Mouse (Mus musculus): ENCODE data around the gene 1700092M07Rik.
"Not testable (repeated sequence)": the region's sequence is repeated elsewhere in the genome, so short reads cannot be mapped to it uniquely, and the experiment has no call there.

1700092M07Rik gene

GRCm38 (mm10) chr19:8716767-8717475 lies 23.6 kb upstream of the 1700092M07Rik start:
- no peak for DNase-seq (ENCODE audit: low read depth)

- DNase-seq (ENCODE audit: low read depth), result peak; percentile 90
Measured at GRCm38 (mm10) chr19:8718357-8718756, 22.2 kb upstream of the 1700092M07Rik start.

GRCm38 (mm10) chr19:8719037-8719436 lies 21.5 kb upstream of the 1700092M07Rik start:
- peak; percentile 61 for DNase-seq (ENCODE audit: low read depth)

- DNase-seq (ENCODE audit: low read depth), result no peak
Measured at GRCm38 (mm10) chr19:8721378-8721777, 19.1 kb upstream of the 1700092M07Rik start.

GRCm38 (mm10) chr19:8722021-8722420 lies 18.5 kb upstream of the 1700092M07Rik start:
- no peak for DNase-seq (ENCODE audit: low read depth)

- no peak for DNase-seq (ENCODE audit: low read depth)
Measured at GRCm38 (mm10) chr19:8722559-8722906, 18.0 kb upstream of the 1700092M07Rik start.

- DNase-seq (ENCODE audit: low read depth), result peak; percentile 99
Measured at GRCm38 (mm10) chr19:8722907-8723573, 17.5 kb upstream of the 1700092M07Rik start, which contains the start of gene Slc3a2. Gene Slc3a2 (minus strand): TSS chr19:8723369.

GRCm38 (mm10) chr19:8723574-8724346 lies 16.8 kb upstream of the 1700092M07Rik start:
- peak; percentile 67 for DNase-seq (ENCODE audit: low read depth)

GRCm38 (mm10) chr19:8724392-8724791 lies 16.1 kb upstream of the 1700092M07Rik start:
- DNase-seq (ENCODE audit: low read depth), result no peak

- no peak for DNase-seq (ENCODE audit: low read depth)
Measured at GRCm38 (mm10) chr19:8725081-8725613, 15.4 kb upstream of the 1700092M07Rik start.

GRCm38 (mm10) chr19:8726609-8727390 lies 13.7 kb upstream of the 1700092M07Rik start:
- no peak for DNase-seq (ENCODE audit: low read depth)

GRCm38 (mm10) chr19:8727495-8728114 lies 12.9 kb upstream of the 1700092M07Rik start:
- DNase-seq (ENCODE audit: low read depth), result no peak

- not testable (repeated sequence) for DNase-seq (ENCODE audit: low read depth)
Measured at GRCm38 (mm10) chr19:8728335-8729099, 12.0 kb upstream of the 1700092M07Rik start.

GRCm38 (mm10) chr19:8734334-8734733 lies 6.2 kb upstream of the 1700092M07Rik start:
- no peak for DNase-seq (ENCODE audit: low read depth)

- DNase-seq (ENCODE audit: low read depth), result peak; percentile 96
Measured at GRCm38 (mm10) chr19:8735389-8736159, 4.9 kb upstream of the 1700092M07Rik start, which contains the start of gene Wdr74. Gene Wdr74 (plus strand): TSS chr19:8735827.

- DNase-seq (ENCODE audit: low read depth), result no peak
Measured at GRCm38 (mm10) chr19:8736160-8736467, 4.4 kb upstream of the 1700092M07Rik start.

GRCm38 (mm10) chr19:8738911-8739310 lies 1.6 kb upstream of the 1700092M07Rik start:
- no peak for DNase-seq (ENCODE audit: low read depth)

- no peak for DNase-seq (ENCODE audit: low read depth)
Measured at GRCm38 (mm10) chr19:8739646-8740045, 872 bp upstream of the 1700092M07Rik start.

GRCm38 (mm10) chr19:8741243-8741869 lies 838 bp downstream of the 1700092M07Rik start, which contains the start of gene Stx5a:
Gene Stx5a (plus strand): TSS chr19:8741413.
- DNase-seq (ENCODE audit: low read depth), result peak; percentile 99
